Mouse (Mus musculus): ENCODE results near the gene Gdf15. TPM values are rescaled to one million over a fixed set of nuclear protein-coding genes. Genes with fewer than 3 reads are reported as not detected.
A peak's percentile ranks its signal among the peaks of the same experiment; 100 is the strongest.

Gdf15 gene
- polyA plus RNA-seq, 1 experiment from 2014 or later = not detected

DNA sequence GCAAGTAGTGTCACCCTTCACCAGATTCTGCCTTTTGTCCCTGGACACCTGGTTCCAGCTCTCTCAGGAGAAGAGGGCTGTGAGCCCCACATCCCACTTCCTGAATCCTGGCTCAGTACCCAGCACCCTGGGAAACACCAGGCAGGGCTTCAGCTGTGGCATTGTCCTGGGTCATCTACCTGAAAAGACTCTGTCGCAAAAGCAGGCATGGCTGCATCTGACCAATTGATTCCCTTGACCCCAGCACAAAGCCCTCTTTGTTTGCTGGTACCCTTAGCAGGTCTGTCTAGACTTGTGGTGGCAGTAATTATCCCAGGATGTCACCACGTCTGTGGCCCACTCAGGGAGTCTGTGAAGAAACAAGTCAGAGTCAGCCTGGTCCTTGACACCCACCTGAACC is 23.2 kb upstream of the Gdf15 start:
- 12% methylated on average over 2 of the region's 2 CpGs for WGBS
- Histone ChIP-seq H3K9me3 (no peaks in the 10 kb centered on the region), H3K27ac (replicated peaks) (peak overlapping the region; percentile 92), H3K4me3 (no peak overlapping the region), H3K36me3 (peaks cover 43% of the 10 kb centered on the region), H3K4me2 (peak overlapping the region; percentile 33), H3K9ac (0 out of 2 replicates have a peak overlapping the region, but pooled peaks have one; percentile 34), H3K27me3 (no peaks in the 10 kb centered on the region), H3K4me1 (replicated peaks) (peaks cover 86% of the 10 kb centered on the region)
- no peak for ATAC-seq (ENCODE audit: low read depth)

- peaks cover 90% of the 10 kb centered on the region for H3K4me1 ChIP-seq (replicated peaks)
- peak overlapping the region; percentile 92 for H3K27ac ChIP-seq (replicated peaks)
- peak overlapping the region; percentile 21; the same call in 1 of the 2 replicates for H3K4me2 ChIP-seq
- no peaks in the 10 kb centered on the region for H3K27me3 ChIP-seq
- no peaks in the 10 kb centered on the region for H3K9me3 ChIP-seq
- H3K9ac ChIP-seq = no peak overlapping the region
- 51% methylated on average over 1 of the region's 1 CpGs for WGBS
- no peak overlapping the region for H3K4me3 ChIP-seq
- H3K36me3 ChIP-seq = peaks cover 56% of the 10 kb centered on the region
- ATAC-seq (ENCODE audit: low read depth) = no peak
These were observed 21.9 kb upstream of the Gdf15 start for GRCm38 (mm10) chr8:70654121-70654520.

DNA sequence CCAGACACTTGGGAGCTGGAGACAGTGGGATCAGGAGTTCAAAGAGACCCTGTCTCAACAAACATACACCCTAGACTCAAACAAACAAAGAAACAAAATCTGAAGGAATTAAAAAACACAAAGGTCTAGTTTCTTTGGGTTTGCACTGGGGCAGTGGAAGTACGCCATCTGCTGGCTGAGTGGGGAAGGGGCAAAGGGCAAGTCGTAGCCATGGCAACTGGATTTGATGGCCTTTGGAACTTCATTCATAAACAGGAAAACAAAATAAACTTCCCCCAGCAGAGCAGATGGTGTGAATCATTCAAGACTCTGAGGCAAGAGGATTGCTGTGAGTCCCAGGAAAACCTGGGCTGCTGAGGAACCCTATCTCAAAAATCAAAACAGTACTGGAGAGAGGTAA is 21.0 kb upstream of the Gdf15 start:
- Histone ChIP-seq H3K36me3 (peaks cover 61% of the 10 kb centered on the region), H3K4me3 (no peak overlapping the region), H3K27ac (replicated peaks) (peak overlapping the region; percentile 67), H3K27me3 (no peaks in the 10 kb centered on the region), H3K9ac (0 out of 2 replicates have a peak overlapping the region, but pooled peaks have one; percentile 34), H3K4me1 (replicated peaks) (peaks cover 90% of the 10 kb centered on the region), H3K9me3 (no peaks in the 10 kb centered on the region), H3K4me2 (no peak overlapping the region)
- no peak for ATAC-seq (ENCODE audit: low read depth)
- whole genome bisulfite sequencing = 46% methylated on average over 2 of the region's 2 CpGs

DNA sequence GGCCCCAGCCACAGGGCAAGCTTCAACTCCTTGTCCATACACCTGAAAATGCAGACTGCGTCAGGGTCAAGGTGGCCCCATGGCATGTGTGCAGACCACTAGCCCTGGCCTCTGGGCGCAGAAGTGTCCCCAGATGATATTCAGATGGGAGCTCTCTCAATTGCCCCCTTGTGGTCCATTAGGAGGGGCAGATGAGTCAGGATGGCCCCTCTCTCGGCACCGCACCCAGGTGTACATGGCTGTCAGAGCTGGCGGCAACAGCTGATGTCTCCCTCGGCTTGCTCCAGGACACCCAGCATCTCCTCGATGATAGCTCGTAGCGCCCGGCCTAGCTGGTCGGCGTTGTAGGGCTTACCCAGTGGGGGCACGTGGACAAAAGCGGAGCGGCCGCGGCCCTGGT is 18.1 kb upstream of the Gdf15 start:
- H3K27ac ChIP-seq (replicated peaks) = peak overlapping the region; percentile 90
- WGBS = 86% methylated on average over 17 of the region's 17 CpGs
- H3K4me1 ChIP-seq (replicated peaks) = peaks cover 91% of the 10 kb centered on the region
- peaks cover 54% of the 10 kb centered on the region for H3K36me3 ChIP-seq
- ATAC-seq (ENCODE audit: low read depth) = no peak
- H3K9me3 ChIP-seq = no peaks in the 10 kb centered on the region
- peak overlapping the region; percentile 22; the same call in 1 of the 2 replicates for H3K9ac ChIP-seq
- no peak overlapping the region for H3K4me2 ChIP-seq
- no peaks in the 10 kb centered on the region for H3K27me3 ChIP-seq
- H3K4me3 ChIP-seq = no peak overlapping the region

- Histone ChIP-seq H3K9ac (no peak overlapping the region; the same call in 1 of the 2 replicates), H3K27me3 (no peaks in the 10 kb centered on the region), H3K4me2 (no peak overlapping the region; the same call in 1 of the 2 replicates), H3K36me3 (peaks cover 45% of the 10 kb centered on the region), H3K27ac (replicated peaks) (peak overlapping the region; percentile 90), H3K9me3 (no peaks in the 10 kb centered on the region), H3K4me3 (no peak overlapping the region), H3K4me1 (replicated peaks) (peaks cover 82% of the 10 kb centered on the region)
- ATAC-seq (ENCODE audit: low read depth) = peak; percentile 71
- 34% methylated on average over 4 of the region's 4 CpGs for WGBS
These were observed 17.1 kb upstream of the Gdf15 start for GRCm38 (mm10) chr8:70649324-70649723.

- Histone ChIP-seq H3K9ac (no peak overlapping the region; the same call in none of the 2 replicates), H3K4me1 (replicated peaks) (peaks cover 78% of the 10 kb centered on the region), H3K36me3 (peaks cover 45% of the 10 kb centered on the region), H3K4me3 (no peak overlapping the region), H3K4me2 (no peak overlapping the region; the same call in 1 of the 2 replicates), H3K27me3 (no peaks in the 10 kb centered on the region), H3K9me3 (no peaks in the 10 kb centered on the region), H3K27ac (replicated peaks) (peak overlapping the region; percentile 90)
- WGBS = 60% methylated on average over 3 of the region's 3 CpGs
- peak; percentile 11; the same call in 1 of the 2 replicates for ATAC-seq (ENCODE audit: low read depth)
These were observed 16.7 kb upstream of the Gdf15 start for GRCm38 (mm10) chr8:70648921-70649320.

GRCm38 (mm10) chr8:70648164-70648442 is 15.8 kb upstream of the Gdf15 start:
- Histone ChIP-seq H3K4me1 (replicated peaks) (peaks cover 73% of the 10 kb centered on the region), H3K27me3 (no peaks in the 10 kb centered on the region), H3K4me2 (no peak overlapping the region), H3K36me3 (peaks cover 41% of the 10 kb centered on the region), H3K4me3 (no peak overlapping the region), H3K27ac (replicated peaks) (peak overlapping the region; percentile 90; the same call in 1 of the 2 replicates), H3K9ac (peak overlapping the region; percentile 14; the same call in 1 of the 2 replicates), H3K9me3 (no peaks in the 10 kb centered on the region)
- WGBS = 42% methylated on average over 1 of the region's 1 CpGs
- no peak for ATAC-seq (ENCODE audit: low read depth)

GRCm38 (mm10) chr8:70647343-70648163 is 15.3 kb upstream of the Gdf15 start:
- peak overlapping the region; percentile 41 for H3K9ac ChIP-seq
- H3K36me3 ChIP-seq = peaks cover 39% of the 10 kb centered on the region
- peaks cover 67% of the 10 kb centered on the region for H3K4me1 ChIP-seq (replicated peaks)
- H3K9me3 ChIP-seq = no peaks in the 10 kb centered on the region
- H3K4me3 ChIP-seq = no peak overlapping the region
- no peaks in the 10 kb centered on the region for H3K27me3 ChIP-seq
- ATAC-seq (ENCODE audit: low read depth) = no peak
- H3K4me2 ChIP-seq = no peak overlapping the region
- 38% methylated on average over 8 of the region's 8 CpGs for WGBS
- peak overlapping the region; percentile 90 for H3K27ac ChIP-seq (replicated peaks)

DNA sequence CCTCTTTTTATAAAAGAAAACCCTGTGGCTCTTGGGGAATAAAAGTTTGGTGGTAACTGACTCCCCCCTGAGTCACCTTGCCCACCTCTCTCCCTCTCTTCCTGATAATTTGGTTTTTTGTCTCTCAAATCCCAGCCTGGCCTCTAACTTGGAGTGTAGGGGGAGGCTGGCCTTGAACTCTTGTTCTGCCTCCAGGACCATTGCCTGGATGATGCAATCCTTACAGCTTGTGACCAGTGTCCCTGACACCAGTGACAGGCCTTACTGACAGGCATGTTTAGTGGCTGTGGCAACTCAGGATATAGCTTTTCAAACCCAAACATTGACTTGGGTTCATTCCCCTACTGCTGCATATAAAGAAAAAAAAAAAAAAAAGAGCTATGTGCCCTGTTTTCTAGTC is 14.5 kb upstream of the Gdf15 start:
- Histone ChIP-seq H3K4me1 (replicated peaks) (peaks cover 61% of the 10 kb centered on the region), H3K9ac (peak overlapping the region; percentile 41; the same call in 1 of the 2 replicates), H3K9me3 (no peaks in the 10 kb centered on the region), H3K4me3 (no peak overlapping the region), H3K27me3 (no peaks in the 10 kb centered on the region), H3K4me2 (no peak overlapping the region), H3K36me3 (peaks cover 31% of the 10 kb centered on the region), H3K27ac (replicated peaks) (no peak overlapping the region)
- ATAC-seq (ENCODE audit: low read depth) = no peak

DNA sequence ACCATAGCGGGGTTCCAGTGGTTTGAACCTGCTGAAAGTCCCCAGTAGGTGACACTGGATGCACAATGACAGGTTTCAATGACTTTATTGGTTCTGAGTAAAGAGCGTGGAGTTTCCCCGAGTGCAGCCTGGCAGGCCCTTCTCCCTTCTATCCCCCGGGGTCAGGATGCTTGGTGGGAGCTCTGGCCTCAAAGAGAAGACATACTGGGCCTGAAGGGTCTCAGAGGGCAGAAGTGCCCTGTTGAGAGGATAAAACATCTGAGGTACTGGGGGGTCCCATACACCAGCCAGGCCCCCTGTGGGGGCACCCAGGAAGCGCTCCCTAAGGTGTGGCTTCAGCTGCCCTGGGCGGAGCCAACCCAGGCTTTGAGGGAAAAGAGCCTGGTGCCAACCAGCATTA is 14.1 kb upstream of the Gdf15 start:
- no peak overlapping the region for H3K4me2 ChIP-seq
- no peak overlapping the region for H3K4me3 ChIP-seq
- no peak for ATAC-seq (ENCODE audit: low read depth)
- H3K9ac ChIP-seq = 0 out of 2 replicates have a peak overlapping the region, but pooled peaks have one; percentile 34
- H3K36me3 ChIP-seq = peaks cover 27% of the 10 kb centered on the region
- H3K4me1 ChIP-seq (replicated peaks) = peaks cover 61% of the 10 kb centered on the region
- WGBS = 56% methylated on average over 6 of the region's 6 CpGs
- no peaks in the 10 kb centered on the region for H3K27me3 ChIP-seq
- no peaks in the 10 kb centered on the region for H3K9me3 ChIP-seq
- H3K27ac ChIP-seq (replicated peaks) = peak overlapping the region; percentile 54; the same call in 1 of the 2 replicates

DNA sequence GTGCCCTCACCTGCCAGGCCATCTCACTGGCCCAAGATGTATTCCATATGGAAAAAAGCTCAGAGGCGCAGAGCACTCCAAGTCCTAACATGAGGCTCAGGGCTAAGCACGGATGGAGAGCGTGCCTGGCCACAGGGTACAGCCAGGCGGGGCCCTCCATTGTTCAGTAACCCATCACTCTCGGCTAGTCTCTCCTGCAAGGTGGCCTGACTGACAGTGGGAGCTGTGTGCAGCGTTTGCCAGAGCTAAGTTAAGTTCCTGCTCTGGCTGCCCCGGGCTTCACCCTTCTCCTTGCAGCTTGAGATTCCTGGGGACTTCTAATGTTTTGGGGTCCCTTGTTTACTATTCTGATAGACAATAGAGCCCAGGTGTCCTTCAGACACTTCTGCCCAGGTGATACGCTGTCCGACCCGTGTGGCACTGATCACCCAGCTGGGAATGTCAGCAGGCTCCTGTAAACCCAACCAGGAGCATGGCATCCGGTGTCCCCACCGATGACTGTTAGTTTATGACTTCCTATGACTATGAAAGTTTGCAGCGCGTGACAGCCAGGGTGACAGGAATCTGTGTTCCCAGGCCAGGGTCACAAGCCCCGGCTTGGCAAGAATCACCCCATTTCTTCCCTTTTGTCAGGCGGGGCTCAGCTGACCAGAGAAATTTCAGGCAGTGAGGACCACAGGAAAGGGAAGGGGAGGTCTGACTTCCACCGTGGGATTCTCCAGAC is 13.4 kb upstream of the Gdf15 start:
- 48% methylated on average over 17 of the region's 17 CpGs for WGBS
- ATAC-seq (ENCODE audit: low read depth) = no peak
- H3K4me1 ChIP-seq (replicated peaks) = peaks cover 55% of the 10 kb centered on the region
- H3K9me3 ChIP-seq = no peaks in the 10 kb centered on the region
- H3K4me2 ChIP-seq = no peak overlapping the region
- H3K4me3 ChIP-seq = no peak overlapping the region
- H3K27ac ChIP-seq (replicated peaks) = peak overlapping the region; percentile 54; the same call in 1 of the 2 replicates
- H3K36me3 ChIP-seq = peaks cover 20% of the 10 kb centered on the region
- no peaks in the 10 kb centered on the region for H3K27me3 ChIP-seq
- 0 out of 2 replicates have a peak overlapping the region, but pooled peaks have one; percentile 34 for H3K9ac ChIP-seq

DNA sequence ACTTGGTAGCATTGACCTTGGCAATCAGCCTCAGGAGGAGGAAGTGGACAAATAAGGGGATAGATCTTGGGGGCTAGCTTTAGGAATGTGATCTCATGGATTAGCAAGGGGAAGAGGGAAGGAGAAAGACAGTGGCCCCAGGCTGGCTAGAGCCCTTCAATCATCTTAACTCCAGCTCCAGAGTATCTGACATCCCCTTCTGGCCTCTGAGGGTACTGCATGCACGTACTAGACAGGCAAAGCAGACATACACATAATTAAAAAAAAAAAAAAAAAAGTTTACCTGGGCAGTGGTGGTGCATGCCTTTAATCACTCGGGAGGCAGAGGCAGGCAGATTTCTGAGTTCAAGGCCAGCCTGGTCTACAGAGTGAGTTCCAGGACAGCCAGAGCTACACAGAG is 11.8 kb upstream of the Gdf15 start:
- no peaks in the 10 kb centered on the region for H3K27me3 ChIP-seq
- peaks cover 39% of the 10 kb centered on the region for H3K4me1 ChIP-seq (replicated peaks)
- H3K4me3 ChIP-seq = no peak overlapping the region
- no peak for ATAC-seq (ENCODE audit: low read depth)
- WGBS = 88% methylated on average over 2 of the region's 2 CpGs
- no peak overlapping the region for H3K4me2 ChIP-seq
- H3K27ac ChIP-seq (replicated peaks) = no peak overlapping the region
- no peaks in the 10 kb centered on the region for H3K9me3 ChIP-seq
- H3K9ac ChIP-seq = no peak overlapping the region
- 0 out of 2 replicates have a peak, but pooled peaks cover 5% of the 10 kb centered on the region for H3K36me3 ChIP-seq
